Mouse (Mus musculus): ENCODE measurements at regions not wholly inside any gene's neighbourhood (a gene's known extent, or its start where the extent isn't known, plus 50 kb on each side); places are given as distances from the start of the nearest gene placed in this dataset.

DNA sequence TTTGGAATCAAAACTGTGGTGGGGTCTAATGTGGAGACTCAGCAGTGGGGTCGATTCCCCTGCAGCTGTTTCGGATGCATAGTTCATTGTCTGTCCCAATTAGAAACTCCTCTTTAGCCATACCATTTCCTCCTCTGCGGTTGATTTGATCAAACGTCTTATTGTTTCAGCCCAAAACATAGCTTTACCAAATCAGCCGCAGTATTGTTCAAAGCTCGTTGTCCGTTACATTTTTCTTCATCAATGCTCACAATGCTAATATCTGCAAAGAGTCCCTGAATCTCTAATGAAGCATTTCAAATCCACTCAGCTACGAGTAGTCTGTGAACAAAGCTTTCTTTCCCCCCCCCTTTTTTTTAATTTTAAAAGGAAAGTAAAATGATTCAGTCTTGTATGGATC, 816.0 kb downstream of the Slc4a3 start:
- TF ChIP-seq POLR2A (IDR thresholded peaks at IDR 0.05; ENCODE audit: low read depth, low read length) (no peak), CTCF (IDR thresholded peaks at IDR 0.05; ENCODE audit: extremely low read depth, insufficient read depth, insufficient read length, insufficient replicate concordance) (no peak)

Measured in spleen, adult 2 months (tissue).